Mouse (Mus musculus) liver, embryonic 16.5 days (tissue): Measurements from ENCODE around the gene Tbc1d22a. TPM values are rescaled to one million over a fixed set of nuclear protein-coding genes. Genes with fewer than 3 reads are reported as not detected.

Experiments used
- ATAC-seq: fragments of 200-750 bp; cut with Nextera tagmentation; 2 replicates; pipeline ENCODE4 v1.8.0; 2017; ENCODE audit warnings: low read depth, mild to moderate bottlenecking, moderate number of reproducible peaks, moderate library complexity
- H3K27ac ChIP-seq: fragments of 300-500 bp; sonication (generic); 2 replicates; pipeline ENCODE4 v1.5.1; 2014; ENCODE audit warnings: mild to moderate bottlenecking, low read length
- H3K27me3 ChIP-seq: fragments of 300-500 bp; sonication (generic); 2 replicates; pipeline ENCODE4 v1.6.1; 2014; ENCODE audit warnings: low read depth, low read length, mixed read lengths; ENCODE audit not compliant: control insufficient read depth, insufficient read depth
- H3K36me3 ChIP-seq: fragments of 300-500 bp; sonication (generic); 2 replicates; pipeline ENCODE4 v1.6.1; 2014; ENCODE audit warnings: mild to moderate bottlenecking; ENCODE audit not compliant: control insufficient read depth, insufficient read depth
- H3K4me1 ChIP-seq: fragments of 300-500 bp; sonication (generic); 2 replicates; pipeline ENCODE4 v1.6.1; 2014; ENCODE audit warnings: low read depth, low read length, mixed read lengths; ENCODE audit not compliant: control insufficient read depth
- H3K4me2 ChIP-seq: fragments of 300-500 bp; sonication (generic); 2 replicates; pipeline ENCODE4 v1.6.1; 2014; ENCODE audit warnings: low read depth, low read length, mixed read lengths
- H3K4me3 ChIP-seq: fragments of 300-500 bp; sonication (generic); 2 replicates; pipeline ENCODE4 v1.5.1; 2014; ENCODE audit warnings: low read depth, mild to moderate bottlenecking, low read length
- H3K9ac ChIP-seq: fragments of 300-500 bp; sonication (generic); 2 replicates; pipeline ENCODE4 v1.6.1; 2014; ENCODE audit warnings: low read depth, low read length
- H3K9me3 ChIP-seq: fragments of 300-500 bp; sonication (generic); replicated peaks from 2 replicates; pipeline ENCODE4 v1.6.1; 2016; ENCODE audit warnings: low read length; ENCODE audit not compliant: control insufficient read depth
- WGBS: fragments of 180-500 bp; shearing (Covaris S2); extraction: QIAGEN DNeasy Blood & Tissue Kit; methylation state at CpG from one replicate; pipeline ENCODE4 v1.1.7; 2014; ENCODE audit not compliant: insufficient replicate concordance; 5-methylcytosine and 5-hydroxymethylcytosine counted together
- polyA plus RNA-seq: library from polyadenylated mRNA; unstranded; fragments of >200 nt; fragmentation: Nextera tagmentation; extraction: Ambion mirVana; gene quantifications from 2 replicates; pipeline ENCODE4 v1.2.1, GENCODE M21; 2015

Tbc1d22a gene
- polyA plus RNA-seq, 1 experiment from 2014 or later = 8.1 TPM

GRCm38 (mm10) chr15:86290074-86290473 is 75.8 kb downstream of the Tbc1d22a start:
- WGBS = 80% methylated on average over 3 of the region's 3 CpGs
- no peaks in the 10 kb centered on the region for H3K27me3 ChIP-seq
- H3K4me3 ChIP-seq = no peak overlapping the region
- H3K9ac ChIP-seq = no peak overlapping the region
- ATAC-seq = no peak
- no peak overlapping the region for H3K4me2 ChIP-seq
- no peaks in the 10 kb centered on the region; the same call in 1 of the 2 replicates for H3K4me1 ChIP-seq
- no peak overlapping the region for H3K27ac ChIP-seq
- H3K9me3 ChIP-seq = no peaks in the 10 kb centered on the region
- no peaks in the 10 kb centered on the region for H3K36me3 ChIP-seq

- H3K36me3 ChIP-seq = no peaks in the 10 kb centered on the region
- H3K4me1 ChIP-seq = no peaks in the 10 kb centered on the region; the same call in 1 of the 2 replicates
- no peaks in the 10 kb centered on the region for H3K27me3 ChIP-seq
- ATAC-seq = no peak
- no peak overlapping the region for H3K4me2 ChIP-seq
- H3K9me3 ChIP-seq = no peaks in the 10 kb centered on the region
- no peak overlapping the region for H3K27ac ChIP-seq
- no peak overlapping the region for H3K4me3 ChIP-seq
- WGBS = 74% methylated on average over 6 of the region's 6 CpGs
- no peak overlapping the region for H3K9ac ChIP-seq
These were observed 78.0 kb downstream of the Tbc1d22a start for GRCm38 (mm10) chr15:86292288-86292687.

- H3K9me3 ChIP-seq = no peaks in the 10 kb centered on the region
- H3K4me2 ChIP-seq = no peak overlapping the region
- H3K4me1 ChIP-seq = no peaks in the 10 kb centered on the region; the same call in 1 of the 2 replicates
- ATAC-seq = no peak
- H3K27me3 ChIP-seq = no peaks in the 10 kb centered on the region
- no peak overlapping the region for H3K9ac ChIP-seq
- WGBS = 71% methylated on average over 3 of the region's 3 CpGs
- H3K36me3 ChIP-seq = no peaks in the 10 kb centered on the region
- H3K27ac ChIP-seq = no peak overlapping the region
- no peak overlapping the region for H3K4me3 ChIP-seq
These were observed 80.2 kb downstream of the Tbc1d22a start for GRCm38 (mm10) chr15:86294426-86294825.

- H3K36me3 ChIP-seq = no peaks in the 10 kb centered on the region
- H3K4me2 ChIP-seq = no peak overlapping the region
- no peak overlapping the region for H3K27ac ChIP-seq
- H3K4me1 ChIP-seq = no peaks in the 10 kb centered on the region; the same call in 1 of the 2 replicates
- no peak for ATAC-seq
- 65% methylated on average over 4 of the region's 4 CpGs for WGBS
- H3K9ac ChIP-seq = no peak overlapping the region
- H3K4me3 ChIP-seq = no peak overlapping the region
- H3K27me3 ChIP-seq = no peaks in the 10 kb centered on the region
- no peaks in the 10 kb centered on the region for H3K9me3 ChIP-seq
These were observed 81.5 kb downstream of the Tbc1d22a start for GRCm38 (mm10) chr15:86295722-86296288.

- H3K27ac ChIP-seq = no peak overlapping the region
- no peak overlapping the region for H3K9ac ChIP-seq
- H3K27me3 ChIP-seq = no peaks in the 10 kb centered on the region
- H3K9me3 ChIP-seq = no peaks in the 10 kb centered on the region
- no peak for ATAC-seq
- no peak overlapping the region for H3K4me2 ChIP-seq
- H3K36me3 ChIP-seq = no peaks in the 10 kb centered on the region
- 78% methylated on average over 1 of the region's 1 CpGs for WGBS
- H3K4me1 ChIP-seq = no peaks in the 10 kb centered on the region
- no peak overlapping the region for H3K4me3 ChIP-seq
These were observed 83.0 kb downstream of the Tbc1d22a start for GRCm38 (mm10) chr15:86297281-86297680.

- no peak overlapping the region for H3K27ac ChIP-seq
- no peaks in the 10 kb centered on the region for H3K36me3 ChIP-seq
- H3K4me2 ChIP-seq = no peak overlapping the region
- H3K27me3 ChIP-seq = no peaks in the 10 kb centered on the region
- H3K9ac ChIP-seq = no peak overlapping the region
- ATAC-seq = no peak
- no peak overlapping the region for H3K4me3 ChIP-seq
- WGBS = 74% methylated on average over 1 of the region's 1 CpGs
- H3K4me1 ChIP-seq = no peaks in the 10 kb centered on the region
- no peaks in the 10 kb centered on the region for H3K9me3 ChIP-seq
These were observed 89.6 kb downstream of the Tbc1d22a start for GRCm38 (mm10) chr15:86303876-86304275.

GRCm38 (mm10) chr15:86304861-86305260 is 90.6 kb downstream of the Tbc1d22a start:
- Histone ChIP-seq H3K9me3 (no peaks in the 10 kb centered on the region), H3K4me2 (no peak overlapping the region), H3K4me1 (no peaks in the 10 kb centered on the region), H3K9ac (no peak overlapping the region), H3K27me3 (no peaks in the 10 kb centered on the region), H3K27ac (no peak overlapping the region), H3K4me3 (no peak overlapping the region), H3K36me3 (no peaks in the 10 kb centered on the region)
- WGBS = 67% methylated on average over 3 of the region's 3 CpGs
- no peak for ATAC-seq

- no peaks in the 10 kb centered on the region for H3K9me3 ChIP-seq
- H3K36me3 ChIP-seq = no peaks in the 10 kb centered on the region
- no peak overlapping the region for H3K27ac ChIP-seq
- no peak overlapping the region for H3K9ac ChIP-seq
- no peaks in the 10 kb centered on the region for H3K4me1 ChIP-seq
- 53% methylated on average over 3 of the region's 3 CpGs for WGBS
- H3K4me3 ChIP-seq = no peak overlapping the region
- H3K27me3 ChIP-seq = no peaks in the 10 kb centered on the region
- no peak for ATAC-seq
- H3K4me2 ChIP-seq = no peak overlapping the region
These were observed 91.0 kb downstream of the Tbc1d22a start for GRCm38 (mm10) chr15:86305290-86305689.

GRCm38 (mm10) chr15:86309213-86309829 is 95.1 kb downstream of the Tbc1d22a start:
- no peak for ATAC-seq
- Histone ChIP-seq H3K9ac (no peak overlapping the region), H3K4me1 (no peaks in the 10 kb centered on the region), H3K9me3 (no peaks in the 10 kb centered on the region), H3K27ac (no peak overlapping the region), H3K27me3 (no peaks in the 10 kb centered on the region), H3K4me2 (no peak overlapping the region), H3K36me3 (peaks cover 5% of the 10 kb centered on the region), H3K4me3 (no peak overlapping the region)
- WGBS = 73% methylated on average over 5 of the region's 5 CpGs
